Mouse (Mus musculus): ENCODE results near the gene Ctcf. TPM values are rescaled to one million over a fixed set of nuclear protein-coding genes. Genes with fewer than 3 reads are reported as not detected.

Gene Ctcf
- total RNA-seq, 1 experiment from 2014 or later = 202 TPM

- no peak for ATAC-seq (replicated peaks in 1 of 2; ENCODE audit: insufficient read depth in 1 of 2, low FRiP score in 2 of 2, low TSS enrichment in 1 of 2, low read depth in 1 of 2, poor library complexity in 2 of 2, severe bottlenecking in 2 of 2)
Measured at GRCm38 (mm10) chr8:105634771-105635458, 1.5 kb upstream of the Ctcf start.

DNA sequence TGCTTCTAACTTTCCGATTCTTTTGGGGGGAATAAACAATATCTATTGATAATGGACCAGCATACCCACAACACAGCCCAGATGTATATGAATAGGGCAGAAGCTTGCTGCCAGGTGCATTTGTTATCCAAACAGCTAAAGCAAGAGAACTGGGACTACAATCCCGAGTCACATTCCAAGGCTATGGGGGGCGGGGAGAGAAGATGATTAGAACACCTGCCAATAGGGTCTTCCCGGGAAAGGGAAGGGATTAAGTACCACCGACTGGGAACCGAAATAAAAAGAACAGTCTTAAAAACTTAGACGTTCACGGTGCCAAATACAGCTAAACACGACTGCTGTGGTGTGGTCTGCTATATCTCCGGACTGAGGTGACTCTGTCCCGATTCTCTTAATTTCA is 887 bp upstream of the Ctcf start:
- ATAC-seq (replicated peaks in 1 of 2; ENCODE audit: insufficient read depth in 1 of 2, low FRiP score in 2 of 2, low TSS enrichment in 1 of 2, low read depth in 1 of 2, poor library complexity in 2 of 2, severe bottlenecking in 2 of 2) = no peak

GRCm38 (mm10) chr8:105636963-105637510 is 669 bp downstream of the Ctcf start, which contains the start of gene Agrp:
Agrp (minus strand) TSS chr8:105637393.
- peak in 1 of 2 experiments; percentile 2; a peak in 1 of 4 replicates for ATAC-seq (replicated peaks in 1 of 2; ENCODE audit: insufficient read depth in 1 of 2, low FRiP score in 2 of 2, low TSS enrichment in 1 of 2, low read depth in 1 of 2, poor library complexity in 2 of 2, severe bottlenecking in 2 of 2)

GRCm38 (mm10) chr8:105637601-105638041 is 1.3 kb downstream of the Ctcf start:
- ATAC-seq (replicated peaks in 1 of 2; ENCODE audit: insufficient read depth in 1 of 2, low FRiP score in 2 of 2, low TSS enrichment in 1 of 2, low read depth in 1 of 2, poor library complexity in 2 of 2, severe bottlenecking in 2 of 2) = no peak

DNA sequence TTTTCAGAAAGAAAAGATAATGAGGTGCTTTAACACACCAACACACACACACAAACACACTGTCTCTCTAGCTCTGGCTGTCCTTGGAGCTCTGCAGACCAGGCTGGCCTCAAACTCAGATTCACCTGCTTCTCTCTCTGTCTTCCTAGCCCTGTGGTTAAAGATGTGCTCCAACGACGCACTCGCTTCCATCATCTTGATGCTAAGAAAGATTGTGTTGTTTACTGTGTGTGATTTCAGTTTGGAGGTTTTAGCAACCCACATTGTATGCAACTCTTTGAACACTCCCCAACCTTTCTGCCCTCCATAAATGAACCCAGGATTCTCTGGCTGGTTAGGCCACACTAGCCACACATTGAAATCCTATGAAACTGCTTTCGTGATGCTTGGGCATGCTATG is 2.1 kb downstream of the Ctcf start:
- no peak for ATAC-seq (replicated peaks in 1 of 2; ENCODE audit: insufficient read depth in 1 of 2, low FRiP score in 2 of 2, low TSS enrichment in 1 of 2, low read depth in 1 of 2, poor library complexity in 2 of 2, severe bottlenecking in 2 of 2)

DNA sequence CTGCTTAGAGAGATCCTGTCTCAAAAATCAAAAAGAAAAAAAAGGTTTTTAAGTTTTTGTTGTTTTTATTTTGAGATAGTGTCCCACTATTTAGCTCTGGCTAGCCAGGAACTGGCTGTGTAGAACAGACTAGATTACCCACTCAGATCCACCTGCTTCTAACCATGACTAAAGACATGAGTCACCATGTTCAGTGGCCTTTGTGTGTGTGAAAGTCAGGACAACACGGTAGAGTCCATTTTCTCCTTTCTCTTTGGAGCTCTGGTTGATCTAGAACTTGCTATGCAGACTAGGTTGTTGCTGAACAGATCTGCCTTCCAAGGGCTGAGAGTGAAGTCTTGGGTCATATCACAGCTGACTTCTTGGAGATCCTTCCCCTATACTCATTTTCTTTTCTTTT is 3.5 kb downstream of the Ctcf start:
- no peak for ATAC-seq (replicated peaks in 1 of 2; ENCODE audit: insufficient read depth in 1 of 2, low FRiP score in 2 of 2, low TSS enrichment in 1 of 2, low read depth in 1 of 2, poor library complexity in 2 of 2, severe bottlenecking in 2 of 2)

DNA sequence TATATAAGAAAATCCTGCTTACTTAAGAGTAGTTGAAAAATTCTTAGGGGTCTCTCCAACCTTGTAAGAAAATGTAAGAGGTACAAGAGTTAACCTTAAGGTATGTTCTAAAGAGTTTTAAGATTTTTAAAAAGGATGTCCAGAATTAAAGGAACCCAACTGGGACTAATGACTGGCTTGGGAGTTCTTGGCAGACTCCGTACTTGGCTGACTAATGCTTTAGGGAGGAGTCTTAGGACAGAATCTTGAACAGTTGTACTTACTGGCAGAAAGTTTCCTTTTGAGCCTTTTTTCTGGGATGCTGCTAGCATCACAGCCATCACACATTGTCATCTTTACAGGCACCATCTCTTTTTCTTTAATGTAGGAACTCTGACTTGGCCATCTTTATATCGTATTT is 4.1 kb downstream of the Ctcf start:
- ATAC-seq (replicated peaks in 1 of 2; ENCODE audit: insufficient read depth in 1 of 2, low FRiP score in 2 of 2, low TSS enrichment in 1 of 2, low read depth in 1 of 2, poor library complexity in 2 of 2, severe bottlenecking in 2 of 2) = no peak

- ATAC-seq (replicated peaks in 1 of 2; ENCODE audit: insufficient read depth in 1 of 2, low FRiP score in 2 of 2, low TSS enrichment in 1 of 2, low read depth in 1 of 2, poor library complexity in 2 of 2, severe bottlenecking in 2 of 2) = no peak
Measured at GRCm38 (mm10) chr8:105645205-105645604, 8.8 kb downstream of the Ctcf start.

DNA sequence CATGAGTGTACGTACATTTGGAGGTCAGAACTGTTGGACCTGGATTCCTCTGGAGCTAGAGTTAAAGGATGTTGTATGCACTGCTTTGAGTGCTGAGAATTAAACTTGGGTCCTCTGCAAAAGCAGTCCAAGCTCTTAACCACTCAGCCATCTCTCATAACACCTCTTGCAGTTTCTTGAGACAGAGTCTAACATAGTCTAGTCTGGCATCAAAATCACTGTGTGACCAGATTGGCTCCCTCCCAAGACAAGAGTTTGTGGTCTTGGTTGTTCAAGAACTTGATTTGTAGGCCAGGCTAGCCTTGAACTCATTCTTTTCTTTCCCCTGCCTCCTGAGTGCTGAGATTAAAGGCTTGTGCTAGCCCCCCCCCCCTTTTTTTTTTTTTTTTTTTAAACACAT is 12.6 kb downstream of the Ctcf start:
- no peak for ATAC-seq (replicated peaks in 1 of 2; ENCODE audit: insufficient read depth in 1 of 2, low FRiP score in 2 of 2, low TSS enrichment in 1 of 2, low read depth in 1 of 2, poor library complexity in 2 of 2, severe bottlenecking in 2 of 2)

DNA sequence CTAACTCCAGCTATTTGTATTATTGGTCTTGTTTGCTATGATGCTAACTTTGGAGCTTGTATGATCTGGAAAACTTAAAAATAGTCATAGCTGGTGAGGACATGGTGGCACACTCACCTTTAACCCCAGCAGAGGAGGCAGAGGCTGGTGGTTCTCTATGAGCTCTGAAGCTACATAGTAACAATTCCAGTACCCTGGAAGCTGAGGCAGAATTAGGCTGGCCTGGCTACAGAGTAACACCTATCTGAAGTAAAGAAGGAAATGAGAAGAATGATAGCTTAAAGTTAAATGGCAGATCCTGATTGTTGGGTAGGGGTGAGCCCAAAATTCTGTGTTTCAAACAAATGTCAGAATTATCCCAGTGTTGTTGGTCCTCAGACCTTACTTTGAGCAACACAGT is 21.3 kb downstream of the Ctcf start:
- ATAC-seq (replicated peaks in 1 of 2; ENCODE audit: insufficient read depth in 1 of 2, low FRiP score in 2 of 2, low TSS enrichment in 1 of 2, low read depth in 1 of 2, poor library complexity in 2 of 2, severe bottlenecking in 2 of 2) = no peak

DNA sequence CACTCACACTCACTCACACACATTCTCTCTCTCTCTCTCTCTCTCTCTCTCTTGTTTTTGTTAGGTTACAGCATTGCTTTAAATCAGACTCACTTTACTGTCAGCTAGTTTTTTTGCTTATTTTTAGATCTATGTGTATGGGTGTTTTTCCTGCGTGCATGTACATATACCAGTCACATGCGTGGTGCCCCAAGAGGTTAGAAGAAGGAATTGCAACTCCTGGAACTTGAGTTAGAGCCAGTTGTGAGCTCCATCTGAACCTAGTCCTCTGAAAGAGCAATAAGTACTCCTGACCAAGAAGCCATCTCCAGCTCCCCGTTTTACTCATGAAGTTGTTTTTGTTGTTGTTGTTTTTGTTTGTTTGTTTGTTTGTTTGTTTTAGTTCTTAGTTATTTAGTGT is 24.8 kb downstream of the Ctcf start:
- ATAC-seq (replicated peaks in 1 of 2; ENCODE audit: insufficient read depth in 1 of 2, low FRiP score in 2 of 2, low TSS enrichment in 1 of 2, low read depth in 1 of 2, poor library complexity in 2 of 2, severe bottlenecking in 2 of 2) = peak; percentile 66 to 75; a peak in 3 of 4 replicates

- ATAC-seq (replicated peaks in 1 of 2; ENCODE audit: insufficient read depth in 1 of 2, low FRiP score in 2 of 2, low TSS enrichment in 1 of 2, low read depth in 1 of 2, poor library complexity in 2 of 2, severe bottlenecking in 2 of 2) = no peak
Measured at GRCm38 (mm10) chr8:105677891-105678290, 41.5 kb downstream of the Ctcf start.

DNA sequence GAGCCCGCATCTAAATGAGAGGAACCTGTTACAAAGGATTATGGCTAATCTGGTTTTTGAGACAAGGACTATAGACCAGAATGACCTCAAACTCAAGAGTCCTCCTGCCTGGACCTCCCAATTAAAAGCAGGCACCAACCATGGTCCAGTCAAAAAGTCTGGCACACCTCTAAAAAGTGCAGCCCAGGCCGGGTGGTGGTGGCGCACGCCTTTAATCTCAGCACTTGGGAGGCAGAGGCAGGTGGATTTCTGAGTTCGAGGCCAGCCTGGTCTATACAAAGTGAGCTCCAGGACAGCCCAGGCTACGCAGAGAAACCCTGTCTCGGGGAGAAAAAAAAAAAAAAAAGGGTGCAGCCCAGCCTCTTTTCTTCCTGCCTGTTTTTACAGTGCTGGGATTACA is 49.0 kb downstream of the Ctcf start:
- ATAC-seq (replicated peaks in 1 of 2; ENCODE audit: insufficient read depth in 1 of 2, low FRiP score in 2 of 2, low TSS enrichment in 1 of 2, low read depth in 1 of 2, poor library complexity in 2 of 2, severe bottlenecking in 2 of 2) = no peak

- peak; percentile 74 to 82 for ATAC-seq (replicated peaks in 1 of 2; ENCODE audit: insufficient read depth in 1 of 2, low FRiP score in 2 of 2, low TSS enrichment in 1 of 2, low read depth in 1 of 2, poor library complexity in 2 of 2, severe bottlenecking in 2 of 2)
Measured at GRCm38 (mm10) chr8:105685796-105686308, 49.5 kb downstream of the Ctcf start, which contains the start of gene Carmil2. Carmil2 (plus strand) TSS chr8:105686274.

DNA sequence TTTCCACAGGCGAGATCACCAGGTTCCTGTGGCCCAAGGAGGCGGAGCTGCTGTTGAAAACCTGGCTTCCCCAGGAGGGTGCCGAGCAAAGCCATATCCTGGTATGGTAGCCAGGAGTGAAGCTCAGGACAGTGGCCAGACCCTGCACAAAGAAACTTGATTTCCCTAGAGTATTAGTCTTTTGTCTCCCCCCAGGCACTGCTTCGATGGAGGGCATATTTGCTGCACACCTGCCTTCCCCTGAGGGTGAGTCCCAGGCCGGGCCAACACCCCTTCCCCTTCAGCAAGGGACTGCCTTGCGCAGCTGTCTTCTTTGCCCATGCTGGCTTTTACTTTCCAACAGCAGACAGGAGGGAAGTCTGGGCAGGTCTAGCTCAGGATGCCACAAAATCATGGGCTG is 50.2 kb downstream of the Ctcf start:
- ATAC-seq (replicated peaks in 1 of 2; ENCODE audit: insufficient read depth in 1 of 2, low FRiP score in 2 of 2, low TSS enrichment in 1 of 2, low read depth in 1 of 2, poor library complexity in 2 of 2, severe bottlenecking in 2 of 2) = 0 out of 4 replicates have a peak, but pooled peaks of 1 of the 2 experiments have one; percentile 11

GRCm38 (mm10) chr8:105687512-105687911 is 51.1 kb downstream of the Ctcf start:
- no peak for ATAC-seq (replicated peaks in 1 of 2; ENCODE audit: insufficient read depth in 1 of 2, low FRiP score in 2 of 2, low TSS enrichment in 1 of 2, low read depth in 1 of 2, poor library complexity in 2 of 2, severe bottlenecking in 2 of 2)

GRCm38 (mm10) chr8:105688242-105688752 is 51.9 kb downstream of the Ctcf start:
- ATAC-seq (replicated peaks in 1 of 2; ENCODE audit: insufficient read depth in 1 of 2, low FRiP score in 2 of 2, low TSS enrichment in 1 of 2, low read depth in 1 of 2, poor library complexity in 2 of 2, severe bottlenecking in 2 of 2) = no peak

GRCm38 (mm10) chr8:105689256-105689982 is 53.1 kb downstream of the Ctcf start:
- ATAC-seq (replicated peaks in 1 of 2; ENCODE audit: insufficient read depth in 1 of 2, low FRiP score in 2 of 2, low TSS enrichment in 1 of 2, low read depth in 1 of 2, poor library complexity in 2 of 2, severe bottlenecking in 2 of 2) = no peak

Measured in hematopoietic stem cell, adult 5-6 weeks (primary cell).